Mouse (Mus musculus) heart, postnatal 4 days (tissue): ENCODE measurements around the gene Ampd1. TPM values are rescaled to one million over a fixed set of nuclear protein-coding genes. Genes with fewer than 3 reads are reported as not detected.

Source experiments
- DNase-seq: peaks from one replicate; pipeline ENCODE4 v3.0.0; 2021
- total RNA-seq, 2 experiments: library from RNA; stranded (reverse); gene quantifications; 2 replicates each; pipeline ENCODE4 v1.2.3; 2021

Gene Ampd1
- total RNA-seq, 2 experiments from 2014 or later, result 0.25 to 0.43 TPM

- DNase-seq, result peak; percentile 98
Measured at GRCm38 (mm10) chr3:103102454-103103390, 28.9 kb downstream of the Ampd1 start, which contains the start of gene Dennd2c. TSS of gene Dennd2c (plus strand) at chr3:103102604.

DNA sequence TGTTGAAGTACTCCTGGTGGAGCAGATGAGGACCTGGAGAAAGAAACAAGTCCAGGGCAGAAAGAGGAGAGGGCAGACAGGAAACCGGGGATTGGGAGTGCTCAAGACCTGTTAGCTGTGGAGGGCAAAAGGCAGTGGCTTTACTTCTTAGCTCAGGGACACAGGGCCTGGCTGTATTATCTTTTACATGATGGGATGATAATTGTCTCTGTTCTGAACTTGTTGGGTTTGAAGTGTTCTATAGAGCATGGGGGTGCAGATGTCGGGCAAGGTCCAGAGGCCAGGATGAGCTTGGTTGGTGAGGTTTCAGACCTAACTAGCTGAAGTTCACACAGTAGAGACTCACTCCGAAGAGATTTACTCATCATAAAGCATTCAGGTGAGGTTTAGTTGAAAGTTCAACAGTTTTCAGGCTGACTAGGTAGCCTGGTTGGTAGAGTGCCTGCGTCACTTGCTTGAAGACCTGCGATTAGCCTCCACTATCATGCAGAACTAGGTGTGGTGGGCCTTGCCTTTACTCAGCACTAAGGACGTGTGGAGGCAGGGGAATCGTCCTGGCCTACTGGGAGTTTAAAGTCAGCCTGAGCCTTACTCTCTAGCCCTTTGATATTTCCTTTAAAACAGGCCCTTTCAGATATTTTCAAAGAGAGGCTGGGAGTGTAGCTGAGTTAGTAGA is 33.9 kb downstream of the Ampd1 start:
- no peak for DNase-seq

DNA sequence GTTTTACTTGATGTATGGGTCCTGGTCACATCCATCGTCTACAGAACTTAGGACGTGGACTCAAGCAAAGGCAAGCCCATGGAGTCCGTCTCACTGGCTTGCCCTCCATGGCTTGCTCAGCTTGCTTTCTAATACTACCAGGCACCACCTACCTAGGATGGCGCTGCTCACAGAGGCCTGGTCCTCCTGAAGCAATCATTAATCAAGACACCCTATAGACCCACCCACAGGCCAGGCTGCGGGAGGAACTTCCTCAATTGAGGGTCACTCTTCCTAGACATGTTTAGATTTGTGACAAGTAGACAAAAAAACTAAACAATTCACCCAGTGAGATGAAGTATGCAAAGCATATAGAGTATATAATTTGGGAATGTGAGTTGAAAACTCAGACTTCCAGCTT is 38.4 kb downstream of the Ampd1 start:
- no peak for DNase-seq

GRCm38 (mm10) chr3:103123636-103124035 is 49.8 kb downstream of the Ampd1 start:
- DNase-seq, result no peak

DNA sequence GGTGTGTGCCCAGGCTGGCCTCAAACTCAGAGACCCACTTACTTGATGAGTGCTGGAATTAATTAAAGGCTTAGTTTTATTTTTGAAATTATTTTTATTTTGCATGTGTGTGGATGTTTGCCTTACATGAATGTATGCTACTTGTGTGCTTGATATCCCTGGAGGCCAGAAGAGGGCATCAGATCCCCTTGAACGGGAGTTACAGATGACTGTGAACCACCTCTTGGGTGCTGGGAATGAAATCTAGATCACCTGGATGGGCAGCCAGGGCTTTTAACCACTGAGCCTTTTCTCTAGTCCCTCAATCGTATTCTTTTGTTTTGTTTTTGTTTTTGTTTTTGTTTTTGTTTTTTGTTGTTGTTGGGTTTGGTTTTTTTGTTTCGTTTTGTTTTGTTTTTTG is 52.3 kb downstream of the Ampd1 start:
- no peak for DNase-seq

DNA sequence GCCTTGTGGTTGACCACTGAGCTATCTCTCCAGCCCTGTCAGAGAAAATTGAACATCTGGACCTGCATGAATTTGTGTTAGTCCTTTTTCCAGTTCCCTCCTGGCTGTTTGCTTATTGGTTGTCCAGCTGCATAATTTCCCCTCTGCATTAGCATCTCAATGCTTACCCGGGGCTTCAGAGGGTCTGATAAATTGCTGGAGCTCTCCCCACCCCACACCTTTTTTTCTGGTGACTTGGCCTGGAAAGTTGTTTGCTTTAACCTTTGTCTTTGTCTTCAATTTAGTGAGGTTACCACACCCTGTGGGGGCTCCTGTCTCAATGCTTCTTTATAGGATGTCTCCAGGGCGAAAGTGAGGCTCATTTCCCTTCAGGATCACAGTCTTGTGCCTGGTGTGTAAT is 53.4 kb downstream of the Ampd1 start:
- no peak for DNase-seq

DNA sequence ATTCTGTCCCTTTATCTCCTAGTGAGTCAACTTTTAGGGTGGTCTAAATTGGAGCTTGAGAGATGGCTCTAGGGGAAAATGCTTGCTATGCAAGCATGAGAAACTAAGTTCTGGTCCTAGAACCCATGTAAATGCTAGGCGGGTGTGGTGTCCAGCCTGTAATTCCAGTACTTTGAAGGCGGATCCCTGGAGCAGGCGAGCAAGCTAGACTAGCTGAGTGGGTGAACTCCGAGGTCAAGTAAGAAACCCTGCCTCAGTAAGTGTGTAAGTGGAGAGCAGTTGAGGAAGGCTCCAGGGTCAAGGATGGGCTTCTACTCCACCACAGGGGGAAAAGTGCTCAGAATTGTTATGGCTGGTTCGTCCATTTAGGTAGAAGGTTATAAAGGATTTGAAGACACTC is 53.9 kb downstream of the Ampd1 start:
- DNase-seq, result no peak

DNA sequence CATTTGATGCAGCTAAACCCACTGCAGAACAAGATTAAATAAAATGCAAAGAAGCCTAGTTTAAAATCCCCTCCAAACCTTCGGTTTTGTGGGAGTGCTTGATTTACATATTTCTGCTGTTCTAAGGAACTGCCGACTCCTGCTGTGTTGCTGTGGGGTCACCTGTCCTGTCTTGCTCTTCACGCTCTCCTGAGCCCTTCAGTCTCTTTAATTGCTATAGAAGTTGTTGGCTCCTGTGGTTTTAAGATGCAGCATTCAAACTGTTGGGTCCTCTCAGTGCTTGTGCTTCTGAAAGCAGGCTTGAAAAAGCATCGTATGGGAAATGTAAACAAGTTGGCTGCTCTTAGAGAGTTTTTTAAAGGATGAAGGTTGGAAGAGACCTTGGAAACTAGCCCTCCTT is 54.4 kb downstream of the Ampd1 start:
- no peak for DNase-seq

- DNase-seq, result no peak
Measured at GRCm38 (mm10) chr3:103129367-103130159, 55.7 kb downstream of the Ampd1 start.

GRCm38 (mm10) chr3:103130236-103130751 is 56.5 kb downstream of the Ampd1 start:
- DNase-seq, result peak; percentile 15

GRCm38 (mm10) chr3:103133098-103133497 is 59.3 kb downstream of the Ampd1 start:
- no peak for DNase-seq

DNA sequence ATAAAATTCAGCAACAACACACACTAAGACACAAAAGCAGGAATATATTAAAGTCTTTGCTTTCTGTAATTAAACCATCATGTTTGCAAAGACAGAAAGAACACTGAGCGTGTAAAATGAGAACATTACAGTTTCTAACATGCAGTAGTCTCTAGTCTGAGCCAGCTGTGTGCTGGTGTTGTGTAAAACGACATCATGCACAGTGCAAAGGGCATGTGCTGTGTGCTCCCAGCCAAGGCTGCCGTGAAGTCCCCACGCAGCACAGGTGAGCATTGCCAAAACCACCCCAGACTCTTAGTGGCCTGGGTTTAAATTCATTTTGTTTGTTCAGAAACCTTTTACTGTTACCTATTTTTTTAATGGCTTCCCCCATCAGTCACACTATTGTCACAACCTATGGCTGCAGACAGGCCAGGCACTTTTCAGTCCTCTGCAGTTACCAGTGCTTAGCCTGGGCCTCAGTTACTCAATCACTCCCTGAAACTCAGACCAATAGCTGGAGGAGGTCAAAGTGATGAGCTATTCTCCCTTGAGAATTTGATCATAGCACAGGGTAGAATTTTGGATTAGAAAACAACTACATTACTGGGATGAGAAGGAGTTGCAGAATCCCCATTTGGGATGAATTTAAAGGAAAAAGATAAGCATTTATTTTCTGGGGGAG is 62.7 kb downstream of the Ampd1 start:
- DNase-seq, result no peak

DNA sequence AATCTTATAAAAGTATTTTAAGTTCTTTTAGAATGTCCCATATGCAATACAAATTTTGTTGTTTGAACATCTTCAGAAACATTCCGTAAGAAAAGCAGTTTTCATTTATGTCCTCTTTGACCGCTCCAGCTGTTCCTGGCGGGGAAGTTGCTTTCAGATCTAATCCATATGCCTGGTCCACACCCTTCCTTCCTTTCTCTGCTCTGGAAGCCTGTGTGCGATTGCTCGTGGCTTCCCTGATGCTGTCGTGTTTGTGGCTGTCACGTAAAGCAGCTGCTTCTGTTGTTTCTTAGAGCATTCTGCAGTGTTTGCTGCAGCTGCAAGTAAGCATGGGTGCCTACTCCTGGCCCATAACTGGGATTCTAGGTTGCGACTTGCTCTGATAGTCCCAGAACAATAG is 65.2 kb downstream of the Ampd1 start:
- DNase-seq, result peak; percentile 33

GRCm38 (mm10) chr3:103140095-103140838 is 66.5 kb downstream of the Ampd1 start:
- DNase-seq, result peak; percentile 50

DNA sequence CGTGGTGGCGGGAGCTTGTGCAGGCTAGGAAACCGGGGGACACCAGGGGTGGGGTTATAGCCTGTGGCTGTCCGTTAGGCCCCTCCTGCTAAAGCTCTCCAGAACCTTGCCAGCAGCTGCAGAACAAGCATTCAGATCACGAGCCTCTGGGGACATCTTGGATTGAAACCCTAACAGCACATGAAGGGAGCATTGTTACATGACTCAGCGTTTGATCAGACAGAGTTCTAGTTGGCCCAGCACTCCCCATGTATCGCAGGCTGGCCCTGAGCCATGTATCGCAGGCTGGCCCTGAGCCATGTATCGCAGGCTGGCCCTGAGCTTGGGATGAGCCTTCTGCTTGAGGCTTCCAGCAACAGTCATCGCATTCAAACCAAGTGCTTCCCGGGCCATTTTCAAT is 67.5 kb downstream of the Ampd1 start:
- peak; percentile 36 for DNase-seq

DNA sequence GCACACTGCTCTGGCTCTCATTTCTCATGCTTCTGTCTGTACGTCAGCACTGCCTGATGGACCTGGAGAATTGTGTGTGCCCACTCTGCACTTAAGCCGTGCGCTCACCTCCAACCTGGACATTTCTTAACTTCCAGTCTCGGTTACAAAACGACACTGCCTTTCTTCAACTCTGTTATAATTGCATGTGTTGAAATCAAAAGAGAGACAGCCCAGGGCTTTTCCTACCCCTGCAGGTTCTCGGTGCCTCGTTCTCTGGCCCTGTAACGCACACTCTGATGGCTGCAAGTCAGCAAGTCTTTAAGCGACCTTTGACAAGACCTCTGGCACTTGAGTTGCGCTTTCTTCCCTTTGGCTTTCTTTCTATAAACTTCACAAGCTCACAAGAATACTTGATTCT is 68.6 kb downstream of the Ampd1 start:
- DNase-seq, result no peak

DNA sequence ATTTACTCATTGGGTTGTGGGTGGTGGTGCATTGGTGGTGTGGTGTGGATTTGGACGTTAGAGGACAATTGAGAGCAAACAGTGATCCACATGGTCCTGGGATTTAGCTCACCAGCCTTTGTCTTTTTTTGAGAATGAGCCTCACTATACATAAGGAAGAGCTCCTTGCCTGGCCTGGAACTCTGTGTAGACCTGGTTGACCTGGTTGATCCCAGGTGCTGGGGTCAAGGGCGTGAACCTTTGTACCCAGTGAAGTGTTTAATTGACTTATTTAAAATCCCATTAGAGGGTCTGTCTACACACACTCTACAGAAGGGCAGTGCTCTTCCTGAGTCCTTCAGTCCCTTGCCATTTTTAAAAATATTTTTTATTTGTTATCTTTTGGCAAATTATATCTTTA is 71.5 kb downstream of the Ampd1 start:
- no peak for DNase-seq

DNA sequence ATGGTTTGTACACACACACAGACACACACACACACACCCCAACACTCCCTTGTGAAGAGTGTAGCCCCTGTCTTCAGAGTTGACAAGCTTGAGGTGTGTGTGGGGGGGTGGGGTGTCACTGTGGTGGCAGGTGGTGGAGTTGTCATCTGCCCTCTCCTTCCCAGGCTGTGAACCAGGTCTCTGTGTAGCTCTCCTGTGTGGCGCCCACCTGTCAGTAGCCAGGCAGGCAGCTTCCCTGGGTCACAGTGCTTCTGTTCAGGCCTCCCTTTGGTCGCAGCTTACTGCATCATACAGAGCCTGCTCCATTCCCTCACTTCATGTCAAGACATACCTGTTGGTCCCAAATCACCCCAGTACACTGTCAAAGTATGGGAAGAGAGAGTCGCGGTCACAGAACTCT is 72.0 kb downstream of the Ampd1 start:
- no peak for DNase-seq

DNA sequence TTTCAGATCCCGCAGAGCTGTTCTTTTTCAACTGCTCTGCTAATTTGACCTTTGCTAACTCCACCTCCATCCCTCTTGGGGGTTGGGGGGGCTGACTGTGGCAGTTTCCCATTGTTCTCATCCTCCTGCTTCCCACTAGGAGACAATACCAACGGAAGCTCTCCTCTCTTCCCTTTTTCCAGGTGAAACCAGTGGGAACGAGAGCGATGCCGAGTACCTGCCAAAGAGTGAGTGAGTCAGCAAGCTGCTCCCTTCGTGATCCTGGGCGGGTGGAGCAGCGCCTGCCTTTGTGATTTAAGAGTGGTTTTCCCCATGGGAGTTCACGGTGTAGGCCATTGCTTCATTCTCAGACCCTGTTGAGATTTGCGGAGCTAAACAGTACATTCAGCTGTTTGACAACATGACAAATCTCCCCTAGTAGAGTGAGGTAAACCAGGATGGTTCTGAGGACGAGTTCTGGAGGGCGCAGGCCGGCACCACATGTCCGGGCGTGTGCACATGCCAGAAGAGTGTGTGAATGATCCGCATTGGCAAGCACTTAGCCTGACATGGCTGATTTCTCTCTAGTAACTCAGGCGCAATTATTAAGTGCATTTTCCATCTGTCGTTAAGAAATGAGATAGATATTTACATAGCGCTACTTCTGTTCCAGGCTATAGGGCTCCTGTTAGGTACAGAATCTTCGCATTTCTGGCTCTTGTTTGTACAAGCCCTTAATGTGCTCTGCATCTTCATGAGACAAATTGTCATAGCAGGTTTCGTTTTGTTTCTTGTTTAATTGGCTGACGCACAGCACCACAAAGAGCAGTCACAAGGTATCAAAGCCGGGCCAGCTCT is 72.7 kb downstream of the Ampd1 start:
- DNase-seq, result no peak

DNA sequence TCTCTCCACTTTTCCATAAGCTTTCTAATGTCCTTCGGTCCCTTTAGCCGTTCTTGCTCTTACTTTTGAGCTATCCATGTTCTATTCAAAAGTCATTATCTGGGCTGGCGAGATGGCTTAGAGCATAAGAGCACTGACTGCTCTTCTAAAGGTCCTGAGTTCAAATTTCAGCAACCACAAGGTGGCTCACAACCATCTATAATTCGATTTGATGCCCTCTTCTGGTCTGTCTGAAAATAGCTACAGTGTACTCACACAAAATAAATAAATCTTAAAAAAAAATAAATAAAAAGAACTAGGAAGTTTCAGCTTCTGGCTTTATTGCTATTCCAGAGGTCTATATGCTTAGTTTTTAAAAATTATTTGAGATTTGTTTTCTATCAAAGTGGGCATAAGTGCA is 74.0 kb downstream of the Ampd1 start:
- no peak for DNase-seq
